Mouse (Mus musculus) thymus, postnatal 10 days (tissue): ENCODE measurements around the gene Tmem115.
A peak's percentile ranks its signal among the peaks of the same experiment; 100 is the strongest.
"Not testable (repeated sequence)": the region's sequence is repeated elsewhere in the genome, so short reads cannot be mapped to it uniquely, and the experiment has no call there.

Source experiments
- DNase-seq, 2 experiments: peaks; one replicate each; pipeline ENCODE4 v3.0.0; 2021; ENCODE audit warnings: low spot score in 2 of 2

The Tmem115 gene

DNA sequence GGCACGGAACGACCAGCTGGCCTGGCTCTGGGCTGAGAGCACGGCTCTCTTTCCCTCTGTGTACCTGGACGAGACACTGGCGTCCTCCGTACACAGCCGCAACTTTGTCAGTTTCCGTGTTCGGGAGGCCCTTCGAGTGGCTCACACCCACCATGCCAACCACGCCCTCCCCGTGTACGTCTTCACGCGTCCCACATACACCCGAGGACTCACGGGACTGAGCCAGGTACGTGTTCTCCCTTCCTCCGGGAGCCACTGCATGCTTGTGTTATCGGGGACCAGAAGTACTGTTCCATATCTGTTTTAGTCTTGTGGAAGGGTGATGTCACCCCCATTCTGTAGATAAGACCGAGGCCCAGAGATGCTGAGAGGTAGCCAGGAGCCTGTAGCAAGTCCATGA, 37.1 kb downstream of the Tmem115 start:
- no peak for DNase-seq

DNA sequence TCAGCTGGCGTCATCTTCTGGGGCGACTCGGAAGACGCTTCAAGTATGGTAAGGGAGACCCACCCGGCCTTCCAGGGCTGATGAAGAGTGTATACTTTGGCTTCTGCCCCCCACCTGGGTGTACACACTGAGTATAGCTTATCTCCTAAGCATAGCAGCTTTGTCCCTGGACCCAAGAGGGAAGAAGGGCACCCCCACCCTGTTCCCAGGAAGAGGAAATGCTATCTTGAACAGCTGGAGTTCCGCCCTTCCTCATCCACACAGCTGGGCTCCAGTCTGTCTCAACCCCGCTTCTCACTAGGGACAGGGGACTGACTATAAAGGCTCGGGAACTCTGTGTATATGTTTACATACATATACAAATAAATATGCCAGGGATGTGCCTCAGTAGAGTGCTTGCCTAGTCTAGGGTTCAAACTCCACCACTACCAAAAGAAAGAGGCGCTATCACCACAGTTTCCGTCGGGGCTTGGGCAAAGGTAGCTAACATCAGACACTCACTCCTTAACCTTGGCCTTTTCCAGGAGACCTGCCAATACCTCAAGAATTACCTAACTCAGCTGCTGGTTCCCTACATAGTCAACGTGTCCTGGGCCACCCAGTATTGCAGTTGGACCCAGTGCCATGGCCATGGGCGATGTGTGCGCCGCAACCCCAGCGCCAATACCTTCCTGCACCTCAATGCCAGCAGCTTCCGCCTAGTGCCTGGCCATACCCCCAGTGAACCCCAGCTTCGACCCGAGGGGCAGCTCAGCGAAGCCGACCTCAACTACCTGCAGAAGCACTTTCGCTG, 38.0 kb downstream of the Tmem115 start:
- no peak for DNase-seq

DNA sequence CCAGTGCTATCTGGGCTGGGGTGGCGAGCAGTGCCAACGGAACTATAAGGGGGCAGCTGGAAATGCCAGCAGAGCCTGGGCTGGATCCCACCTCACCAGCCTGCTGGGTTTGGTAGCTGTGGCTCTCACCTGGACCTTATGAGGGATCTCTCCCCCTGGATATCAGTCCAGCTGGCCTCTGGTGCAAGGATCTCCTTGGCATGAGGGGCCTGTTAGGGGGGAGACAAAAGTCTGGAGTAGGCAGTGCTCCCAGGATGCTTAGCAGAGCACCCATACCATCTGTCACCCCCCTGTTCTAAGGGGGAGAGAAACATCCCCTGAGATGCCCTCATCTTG, 38.5 kb downstream of the Tmem115 start:
- no peak for DNase-seq

DNA sequence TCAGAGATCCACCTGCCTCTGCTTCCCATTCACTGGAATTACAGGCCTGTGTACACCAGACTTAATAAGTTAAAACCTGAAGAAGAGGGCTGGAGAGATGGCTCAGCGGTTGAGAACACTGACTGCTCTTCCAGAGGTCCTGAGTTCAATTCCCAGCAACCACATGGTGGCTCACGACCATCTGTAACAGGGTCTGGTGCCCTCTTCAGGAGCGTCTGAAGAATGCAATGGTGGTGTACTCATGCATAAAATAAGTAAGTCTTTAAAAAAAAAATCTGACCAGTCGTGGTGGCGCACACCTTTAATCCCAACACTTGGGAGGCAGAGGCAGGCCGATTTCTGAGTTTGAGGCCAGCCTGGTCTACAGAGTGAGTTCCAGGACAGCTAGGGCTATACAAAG, 40.0 kb downstream of the Tmem115 start:
- DNase-seq, result not testable (repeated sequence)

DNA sequence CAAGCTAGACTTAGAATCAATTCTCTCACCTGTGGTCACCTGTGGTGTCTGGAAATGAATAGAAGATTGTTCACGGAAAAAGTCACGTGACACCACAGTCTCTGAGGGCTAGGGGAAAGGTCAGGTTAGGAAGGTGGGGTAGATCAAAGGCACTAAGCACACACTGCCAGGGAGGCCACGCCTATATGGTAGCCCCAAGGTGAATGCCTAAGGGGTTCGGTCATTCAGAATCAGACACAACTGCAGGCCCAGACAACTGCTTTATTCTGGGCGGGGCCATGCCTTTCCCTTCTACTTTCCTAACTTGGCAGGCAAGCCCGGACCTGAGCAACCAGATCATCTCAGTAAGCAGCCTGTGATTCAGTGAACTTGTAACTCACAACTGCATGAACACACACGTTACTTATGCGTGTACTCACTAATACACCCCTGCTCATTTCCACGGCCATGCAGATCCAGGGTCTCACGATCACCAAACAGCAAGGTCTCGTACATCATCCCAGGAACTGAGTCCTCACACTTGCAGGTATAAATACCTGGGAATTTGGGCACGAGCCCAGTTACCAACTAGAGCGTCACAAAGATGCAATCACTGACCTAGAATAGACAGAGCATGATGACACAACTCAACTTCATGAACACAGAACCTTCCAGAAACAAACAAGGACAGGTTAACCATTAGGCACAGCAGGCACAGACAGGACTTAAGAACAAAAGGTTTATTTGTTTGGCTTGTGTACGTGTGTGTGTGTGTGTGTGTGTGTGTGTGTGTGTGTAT, 42.0 kb downstream of the Tmem115 start:
- DNase-seq, result no peak

DNA sequence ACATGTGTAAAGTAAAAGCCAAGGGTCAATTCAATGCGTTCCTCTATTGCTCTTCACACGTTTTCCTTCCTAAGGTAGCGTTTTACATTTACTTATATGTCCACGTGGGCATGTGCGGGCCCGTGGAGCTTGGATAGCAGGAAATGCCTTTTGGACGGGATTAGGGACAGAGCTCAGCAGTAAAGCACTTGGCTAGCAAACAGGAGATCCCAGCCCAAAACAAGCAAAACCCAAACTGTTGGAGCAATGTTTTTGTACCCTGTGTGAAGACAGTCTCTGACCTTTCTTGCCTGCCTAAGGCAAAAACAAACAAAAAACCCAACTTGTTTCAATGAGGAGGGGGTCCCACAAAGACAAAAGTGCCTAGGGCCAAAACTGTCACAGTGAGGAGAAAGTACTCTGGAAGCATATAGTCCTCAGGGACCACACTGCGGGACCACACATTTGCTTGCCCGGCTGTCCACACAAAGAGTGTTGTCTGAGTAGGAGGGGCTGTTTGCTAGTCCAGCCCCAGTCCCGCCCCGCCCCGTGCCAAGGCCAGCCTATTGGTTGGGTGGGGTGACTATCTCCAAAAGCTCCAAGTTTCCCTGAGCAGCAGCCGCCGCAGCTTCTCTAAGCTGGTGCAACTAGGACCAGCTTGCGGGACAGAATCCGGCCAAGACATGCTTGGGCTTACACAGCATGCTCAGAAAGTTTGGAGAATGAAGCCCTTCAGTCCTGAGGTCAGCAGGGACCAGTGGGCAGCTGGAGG, 42.8 kb downstream of the Tmem115 start, which contains the start of gene Hyal1:
TSS of gene Hyal1 (plus strand) at position 571 of the 751 bp plus-strand sequence.
- DNase-seq, result no peak

DNA sequence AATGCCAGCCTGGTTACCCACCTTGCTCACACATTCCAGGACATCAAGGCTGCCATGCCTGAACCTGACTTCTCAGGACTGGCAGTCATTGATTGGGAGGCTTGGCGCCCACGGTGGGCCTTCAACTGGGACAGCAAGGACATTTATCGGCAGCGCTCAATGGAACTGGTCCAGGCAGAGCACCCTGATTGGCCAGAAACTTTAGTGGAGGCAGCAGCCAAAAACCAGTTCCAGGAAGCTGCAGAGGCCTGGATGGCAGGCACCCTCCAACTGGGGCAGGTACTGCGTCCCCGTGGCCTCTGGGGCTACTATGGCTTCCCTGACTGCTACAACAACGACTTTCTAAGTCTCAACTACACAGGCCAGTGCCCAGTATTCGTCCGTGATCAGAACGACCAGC, 44.1 kb downstream of the Tmem115 start:
- DNase-seq, result no peak

DNA sequence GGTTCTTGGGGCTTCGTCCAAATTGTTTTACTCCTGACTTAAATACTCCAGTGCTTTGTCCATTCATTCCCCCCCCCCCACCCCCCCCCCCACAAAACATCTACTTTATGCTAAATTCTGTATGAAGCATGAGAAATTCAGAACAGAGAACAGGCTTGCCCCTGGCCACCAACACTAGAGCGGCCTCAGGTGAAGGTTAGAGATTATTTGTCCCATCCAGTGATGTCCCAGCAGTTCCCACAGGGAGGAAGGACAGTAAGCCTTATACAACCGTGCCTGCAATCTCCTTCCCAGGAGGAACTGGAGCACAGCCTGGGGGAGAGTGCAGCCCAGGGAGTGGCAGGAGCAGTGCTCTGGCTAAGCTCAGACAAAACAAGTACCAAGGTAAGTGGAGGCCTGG, 44.8 kb downstream of the Tmem115 start, which contains the start of gene Naa80:
TSS of gene Naa80 (plus strand) at position 301 of the 400 bp plus-strand sequence.
- no peak for DNase-seq

DNA sequence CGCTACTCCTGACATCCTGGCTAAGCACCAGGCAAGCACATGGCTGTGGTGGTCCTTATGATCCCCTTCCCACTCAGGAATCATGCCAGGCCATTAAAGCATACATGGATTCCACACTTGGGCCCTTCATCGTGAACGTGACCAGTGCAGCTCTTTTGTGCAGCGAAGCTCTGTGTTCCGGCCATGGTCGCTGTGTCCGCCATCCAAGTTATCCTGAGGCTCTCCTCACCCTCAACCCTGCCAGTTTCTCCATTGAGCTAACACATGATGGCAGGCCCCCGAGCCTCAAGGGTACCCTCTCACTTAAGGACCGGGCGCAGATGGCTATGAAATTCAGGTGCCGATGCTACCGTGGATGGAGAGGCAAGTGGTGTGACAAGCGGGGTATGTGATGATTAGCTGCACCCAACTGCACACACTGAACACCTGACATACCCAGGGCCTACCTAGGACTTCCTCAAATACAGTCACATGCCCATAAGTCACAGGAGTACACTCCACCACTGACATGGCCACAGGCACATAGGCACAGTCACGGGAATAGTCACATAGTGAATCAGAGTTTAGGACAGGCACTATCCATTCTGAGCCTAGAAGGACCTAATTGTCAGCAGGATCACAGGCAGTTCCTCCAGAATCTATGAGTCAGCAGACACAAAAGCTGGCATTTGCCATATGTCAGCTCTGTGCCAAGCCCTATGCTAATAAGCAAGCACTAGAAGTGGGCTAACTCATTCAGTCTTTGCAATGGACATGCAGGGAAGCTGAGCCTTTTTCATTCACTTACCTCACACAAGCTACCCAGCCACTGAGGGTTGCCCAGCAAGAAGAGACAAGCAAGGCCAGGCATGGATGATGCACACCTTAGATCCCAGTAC, 45.5 kb downstream of the Tmem115 start:
- no peak for DNase-seq

DNA sequence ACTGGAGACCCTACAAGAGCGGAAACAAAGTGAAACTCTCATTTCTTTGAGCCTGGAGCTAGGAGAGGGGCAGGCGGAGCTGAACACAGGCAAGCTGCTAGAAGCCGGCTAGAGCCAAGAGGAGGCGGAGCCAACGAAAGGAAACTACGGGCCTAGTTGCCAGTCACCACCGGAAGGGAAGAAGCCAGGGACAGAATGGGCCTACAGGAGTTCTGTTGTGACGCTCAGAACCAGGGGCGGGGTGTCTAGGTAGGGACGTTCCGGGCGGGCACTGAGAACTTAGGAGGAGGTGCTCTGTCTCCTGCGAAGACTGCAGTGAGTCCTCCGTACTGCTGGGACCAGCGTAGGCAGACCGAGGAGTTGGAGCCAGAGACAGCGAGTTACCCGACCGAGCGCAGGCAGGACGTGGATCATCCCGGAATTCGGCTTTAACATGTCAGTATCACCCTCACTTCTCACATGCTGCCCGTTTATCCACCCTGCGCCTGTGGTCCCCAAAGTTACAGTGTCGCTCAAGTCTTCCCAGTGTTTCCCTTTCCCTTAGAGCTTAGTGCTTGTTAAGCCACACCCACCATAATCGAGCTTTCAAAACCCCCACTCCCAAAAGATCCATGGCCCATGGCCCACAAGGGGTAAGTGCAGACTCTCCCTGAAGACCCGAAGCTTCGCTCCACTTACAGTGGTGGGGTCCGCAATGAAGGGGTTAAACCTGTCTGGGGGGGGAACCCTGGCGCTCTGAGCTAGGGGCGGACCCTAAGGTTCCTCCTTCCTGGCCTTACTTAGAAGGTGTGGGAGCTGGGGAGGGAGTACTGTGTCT, 47.0 kb downstream of the Tmem115 start, which contains the start of gene Hyal3:
TSS of gene Hyal3 (plus strand) at position 318 of the 817 bp plus-strand sequence.
- DNase-seq, result peak; percentile 79 to 82

DNA sequence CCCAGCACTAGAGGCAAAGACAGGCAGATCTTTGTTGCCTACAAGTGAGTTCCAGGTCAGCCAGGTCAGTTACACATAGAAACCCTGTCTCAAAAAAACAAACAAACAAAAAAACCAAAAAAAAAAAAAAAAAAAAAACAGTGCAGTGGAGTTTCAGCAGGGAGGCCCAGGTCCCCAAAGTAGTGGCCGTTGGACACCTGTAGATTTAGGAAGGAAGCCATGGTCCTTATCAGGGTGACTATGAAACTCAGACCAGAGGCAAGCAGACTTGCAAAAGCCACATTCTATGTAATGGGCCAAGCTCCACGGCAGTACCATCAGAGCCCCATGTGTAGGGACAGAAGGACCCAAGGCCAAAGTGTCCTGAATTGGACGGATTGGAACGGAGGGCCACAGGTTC, 47.8 kb downstream of the Tmem115 start:
- no peak for DNase-seq

DNA sequence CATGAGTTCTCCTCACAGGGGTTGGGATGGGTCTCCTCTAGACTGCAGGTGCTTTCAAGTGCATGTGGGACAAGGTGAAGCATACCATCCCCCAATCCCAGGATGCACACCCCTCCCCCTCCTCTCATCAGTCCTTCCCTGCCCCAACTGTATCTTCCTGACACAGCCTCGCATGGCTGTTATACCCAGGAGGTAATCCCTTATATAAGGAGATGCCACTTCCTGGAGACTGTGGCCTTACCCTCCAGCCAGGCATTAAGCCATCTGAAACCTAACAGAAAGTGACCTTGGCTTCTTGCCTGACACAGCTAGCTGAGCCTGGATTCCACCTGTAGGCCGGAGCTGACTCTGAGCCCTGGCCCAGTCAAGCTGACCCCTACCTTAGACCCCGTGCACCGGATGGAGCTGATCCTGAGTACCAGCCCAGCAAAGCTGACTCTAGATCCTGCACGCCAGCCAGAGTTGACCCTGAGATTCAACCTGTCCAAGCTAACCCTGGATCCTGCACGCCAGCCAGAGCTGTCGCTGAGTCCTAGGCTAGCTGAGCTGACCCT, 48.8 kb downstream of the Tmem115 start:
- no peak for DNase-seq

DNA sequence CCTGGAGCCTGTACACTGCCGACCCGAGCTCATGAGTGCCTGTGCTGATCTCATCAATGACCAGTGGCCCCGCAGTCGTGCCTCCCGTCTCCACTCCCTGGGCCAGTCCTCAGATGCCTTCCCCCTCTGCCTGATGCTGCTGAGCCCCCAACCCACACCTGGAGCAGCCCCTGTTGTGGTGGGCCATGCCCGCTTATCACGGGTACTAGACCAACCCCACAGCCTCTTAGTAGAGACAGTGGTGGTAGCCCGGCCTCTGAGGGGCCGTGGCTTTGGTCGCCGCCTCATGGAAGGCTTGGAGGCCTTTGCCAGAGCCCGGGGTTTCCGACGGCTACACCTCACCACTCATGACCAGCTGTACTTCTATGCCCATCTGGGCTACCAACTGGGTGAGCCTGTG, 49.4 kb downstream of the Tmem115 start:
- DNase-seq, result no peak

DNA sequence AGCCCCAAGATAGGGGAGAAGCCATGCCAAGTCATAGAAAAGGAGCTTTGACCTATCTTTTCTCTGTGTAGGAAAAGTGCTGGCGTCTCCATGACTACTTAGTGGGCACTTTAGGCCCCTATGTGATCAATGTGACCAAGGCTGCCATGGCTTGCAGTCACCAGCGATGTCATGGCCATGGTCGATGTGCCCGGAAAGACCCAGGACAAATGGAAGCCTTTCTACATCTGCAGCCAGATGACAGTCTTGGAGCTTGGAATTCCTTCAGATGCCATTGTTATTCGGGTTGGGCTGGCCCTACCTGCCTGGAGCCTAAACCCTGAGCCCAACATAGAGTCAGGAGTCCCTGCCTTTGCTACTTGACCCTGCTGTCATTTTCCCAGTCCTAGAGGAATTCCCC, 52.8 kb downstream of the Tmem115 start:
- DNase-seq, result no peak

DNA sequence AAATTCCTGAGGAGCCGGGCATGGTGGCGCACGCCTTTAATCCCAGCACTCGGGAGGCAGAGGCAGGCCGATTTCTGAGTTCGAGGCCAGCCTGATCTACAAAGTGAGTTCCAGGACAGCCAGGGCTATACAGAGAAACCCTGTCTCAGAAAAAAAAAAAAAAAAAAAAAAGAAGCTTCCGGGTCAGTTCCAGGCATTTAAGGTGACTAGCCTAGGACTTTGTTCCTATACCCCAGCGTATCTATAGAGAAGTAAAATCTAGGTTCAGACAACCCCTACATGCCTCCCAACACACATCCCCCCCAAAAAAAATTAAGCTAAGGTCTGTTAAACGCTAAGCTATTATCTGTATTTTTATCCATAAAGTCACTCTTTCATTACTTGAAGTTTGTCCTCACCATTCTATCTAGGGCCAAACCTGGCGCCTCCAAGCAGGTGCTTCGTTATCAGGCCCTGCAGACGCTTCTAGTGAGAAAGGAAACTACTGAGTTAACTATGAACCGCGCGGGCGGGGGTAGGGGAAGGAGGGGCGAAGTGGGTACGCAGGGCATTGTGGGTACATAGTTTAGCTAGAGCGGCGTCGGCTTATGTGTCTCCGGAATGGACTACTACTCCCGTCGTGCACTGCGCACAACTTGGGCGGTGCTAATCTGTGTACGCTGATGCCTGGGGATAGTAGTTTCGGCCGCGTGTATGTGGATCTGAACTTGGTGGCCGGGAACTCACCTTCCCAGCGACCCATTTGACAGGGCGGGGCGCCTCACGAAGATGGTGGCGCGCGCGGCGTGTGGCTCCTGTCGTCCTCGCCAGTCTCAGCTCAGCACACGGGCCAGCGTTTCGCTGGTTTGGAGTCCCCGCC, 53.5 kb downstream of the Tmem115 start, which contains the start of gene Ifrd2:
TSS of gene Ifrd2 (plus strand) at position 669 of the 859 bp plus-strand sequence.
- peak; percentile 95 to 97 for DNase-seq

DNA sequence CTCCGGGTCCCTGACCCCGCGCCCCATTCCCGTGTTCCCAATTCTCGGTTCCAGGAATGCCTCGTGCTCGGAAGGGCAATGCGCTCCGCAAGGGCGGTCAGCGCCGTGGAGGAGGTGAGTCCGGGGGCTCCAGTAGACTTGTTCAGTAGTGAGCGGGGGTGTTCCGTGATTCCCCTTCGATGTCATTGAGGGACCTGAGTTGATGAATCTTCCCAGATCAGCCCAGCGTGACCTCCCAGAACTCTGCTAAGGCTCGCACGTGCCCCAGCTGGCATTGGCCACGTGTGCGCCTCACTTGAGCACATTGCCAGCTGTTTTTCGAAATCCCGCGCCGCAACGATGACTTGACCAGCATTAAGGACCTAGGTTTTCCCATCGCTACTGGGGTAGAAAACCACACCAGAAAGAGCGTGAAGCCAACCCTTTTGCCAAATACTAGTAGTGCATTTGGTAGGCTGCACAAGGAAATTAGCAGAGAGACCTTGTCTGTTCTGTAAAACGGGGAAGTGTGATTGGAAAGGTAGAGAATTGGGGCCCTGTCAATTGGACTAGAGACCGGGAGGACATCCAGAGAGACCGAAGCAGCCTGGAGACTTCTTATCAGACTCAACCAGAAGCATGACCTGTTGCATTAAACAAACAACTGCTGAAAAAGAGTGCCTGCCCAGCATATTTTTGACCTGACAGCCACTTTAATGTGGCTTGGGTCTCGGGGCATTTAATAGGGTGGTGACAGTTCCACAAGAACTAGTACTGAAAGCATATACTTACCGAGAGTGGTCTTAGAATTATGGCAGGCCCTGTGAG, 54.3 kb downstream of the Tmem115 start:
- no peak for DNase-seq
